Mouse (Mus musculus): ENCODE results near the gene AC134908.4. TPM values are rescaled to one million over a fixed set of nuclear protein-coding genes. Genes with fewer than 3 reads are reported as not detected.

AC134908.4 gene
- polyA plus RNA-seq (2014; fragmentation: Illumina TruSeq; extraction: RNeasy Lipid Tissue Mini Kit (QIAGEN cat#74804); ENCODE audit: low read depth, low replicate concordance): 1.1 TPM

DNA sequence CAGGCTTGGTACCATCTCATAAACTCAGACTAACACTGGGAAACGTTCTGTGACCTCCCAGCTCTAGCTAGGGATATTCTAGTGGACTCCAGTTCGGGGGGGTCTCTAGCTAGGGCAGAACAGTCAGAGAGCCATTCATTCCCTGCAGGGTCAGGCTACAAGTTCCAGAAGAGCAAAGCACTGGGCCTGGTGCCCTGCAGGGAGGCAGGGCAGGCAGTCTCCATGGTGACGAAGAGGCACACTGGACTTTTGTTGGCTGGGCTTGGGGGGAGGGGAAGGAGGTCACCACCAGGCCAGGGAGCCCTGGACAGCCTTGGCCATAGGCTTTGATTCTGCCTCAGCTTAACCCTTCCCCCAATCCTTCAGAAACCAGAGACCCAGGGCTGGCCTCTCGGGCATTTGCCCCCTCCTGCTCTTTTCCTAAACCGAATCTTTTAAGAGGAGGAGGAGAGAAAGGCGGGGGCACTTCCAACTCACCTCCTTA, at the start of gene AC134908.4:
Gene AC134908.4, minus strand, starts transcription at position 51 of the 484 bp plus-strand sequence.

DNA sequence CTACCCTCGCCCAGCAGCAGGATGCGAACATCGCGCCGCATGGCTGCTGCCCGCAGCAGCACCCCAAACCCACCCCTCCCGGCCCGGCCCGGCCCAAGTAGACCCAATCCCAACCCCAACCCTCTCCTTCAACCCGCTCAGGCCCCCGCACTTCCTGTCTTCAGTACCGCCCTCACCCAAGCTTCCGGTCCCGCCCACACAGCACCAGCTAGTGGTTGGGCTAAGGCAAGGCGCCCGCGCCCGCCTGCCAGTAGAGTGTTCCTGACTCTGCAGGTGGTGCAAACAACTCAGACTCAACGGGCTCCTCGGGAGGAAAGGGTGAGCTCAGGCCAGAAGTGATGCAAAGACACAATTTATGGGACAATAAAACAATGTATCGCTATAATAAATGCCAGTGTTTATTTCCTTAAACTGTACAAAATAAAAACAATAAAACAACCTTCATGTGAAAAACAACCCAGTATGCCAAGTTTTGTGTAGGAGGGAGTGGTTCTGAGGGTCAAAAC, 49.0 kb upstream of the AC134908.4 start, which contains the start of gene Rhot2:
Gene Rhot2, minus strand, starts transcription at position 456 of the 506 bp plus-strand sequence.

DNA sequence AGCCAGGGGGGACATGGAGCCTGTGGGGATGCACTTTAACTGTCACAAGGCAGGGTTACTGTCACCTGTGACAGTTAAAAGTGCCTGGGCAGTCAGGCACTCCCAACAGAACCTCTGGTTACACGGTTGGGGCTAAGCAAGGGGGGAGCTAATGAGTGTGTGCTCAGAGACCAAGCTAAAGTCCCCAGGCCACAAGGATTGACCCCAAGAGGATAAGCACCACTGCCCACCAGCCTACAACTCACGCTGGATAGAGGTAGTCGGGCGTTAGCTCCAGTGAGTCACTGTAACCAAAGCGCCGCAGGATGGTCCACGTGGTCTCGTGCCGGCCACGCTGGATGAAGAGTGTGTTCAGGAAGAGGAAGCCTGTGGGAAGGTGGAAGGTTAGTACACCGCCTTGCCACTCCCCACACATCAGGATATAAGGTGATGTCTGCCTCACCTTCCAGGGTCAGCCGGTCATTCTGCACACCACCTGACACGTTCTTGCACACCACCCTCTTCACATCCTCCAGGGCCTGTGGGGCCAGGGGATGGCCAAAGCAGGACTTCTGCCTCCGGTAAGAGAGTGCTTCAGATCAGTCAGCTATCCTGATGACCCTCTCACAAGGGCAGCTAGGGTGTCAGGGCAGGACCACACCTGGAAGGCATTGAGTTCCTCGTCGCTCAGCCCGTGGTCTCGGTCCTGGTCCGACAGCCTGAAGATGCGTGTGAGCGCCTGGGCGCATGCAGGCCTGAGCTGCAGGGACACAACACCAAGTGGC, 45.8 kb upstream of the AC134908.4 start, which contains the start of gene Gm20683:
Gene Gm20683, minus strand, starts transcription at position 647 of the 764 bp plus-strand sequence.

DNA sequence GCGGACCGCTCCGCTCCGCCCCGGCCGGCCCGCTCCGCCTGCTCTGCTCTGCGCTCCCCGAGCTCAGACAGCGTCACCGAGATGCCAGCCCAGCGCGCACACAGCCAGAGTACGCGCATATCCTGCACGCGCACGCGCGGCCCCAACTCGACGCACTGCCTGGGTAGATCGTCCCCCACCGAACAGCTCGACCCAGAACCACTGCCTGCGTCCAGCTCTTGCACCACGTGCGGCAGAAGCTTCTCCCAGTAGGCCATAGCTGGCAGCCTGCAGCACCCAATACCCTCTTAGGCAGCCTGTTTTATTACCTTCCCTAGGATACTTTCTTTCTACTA, 41.6 kb upstream of the AC134908.4 start, which contains the start of gene Rhbdl1:
Gene Rhbdl1, minus strand, starts transcription at position 220 of the 335 bp plus-strand sequence.

DNA sequence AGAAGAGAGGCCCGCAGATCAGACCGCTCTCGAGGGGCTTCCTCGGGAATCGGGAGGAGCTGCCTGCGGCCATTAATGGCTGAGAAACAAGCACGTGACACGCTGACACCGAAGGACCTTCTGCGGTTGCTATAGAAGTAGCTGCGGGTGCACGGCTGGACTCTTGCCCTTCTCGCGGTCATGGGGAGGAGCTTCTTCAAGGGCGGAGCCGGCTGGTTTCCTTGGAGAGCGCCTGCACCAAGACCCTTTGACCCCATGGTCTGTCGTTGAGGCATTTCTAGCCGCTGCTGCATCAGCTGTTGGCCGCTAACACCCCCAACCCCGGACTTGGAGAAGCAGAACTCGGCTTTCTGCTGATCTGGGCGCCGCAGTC, 37.8 kb upstream of the AC134908.4 start, which contains the start of gene Stub1:
Gene Stub1, minus strand, starts transcription at position 114 of the 373 bp plus-strand sequence.

DNA sequence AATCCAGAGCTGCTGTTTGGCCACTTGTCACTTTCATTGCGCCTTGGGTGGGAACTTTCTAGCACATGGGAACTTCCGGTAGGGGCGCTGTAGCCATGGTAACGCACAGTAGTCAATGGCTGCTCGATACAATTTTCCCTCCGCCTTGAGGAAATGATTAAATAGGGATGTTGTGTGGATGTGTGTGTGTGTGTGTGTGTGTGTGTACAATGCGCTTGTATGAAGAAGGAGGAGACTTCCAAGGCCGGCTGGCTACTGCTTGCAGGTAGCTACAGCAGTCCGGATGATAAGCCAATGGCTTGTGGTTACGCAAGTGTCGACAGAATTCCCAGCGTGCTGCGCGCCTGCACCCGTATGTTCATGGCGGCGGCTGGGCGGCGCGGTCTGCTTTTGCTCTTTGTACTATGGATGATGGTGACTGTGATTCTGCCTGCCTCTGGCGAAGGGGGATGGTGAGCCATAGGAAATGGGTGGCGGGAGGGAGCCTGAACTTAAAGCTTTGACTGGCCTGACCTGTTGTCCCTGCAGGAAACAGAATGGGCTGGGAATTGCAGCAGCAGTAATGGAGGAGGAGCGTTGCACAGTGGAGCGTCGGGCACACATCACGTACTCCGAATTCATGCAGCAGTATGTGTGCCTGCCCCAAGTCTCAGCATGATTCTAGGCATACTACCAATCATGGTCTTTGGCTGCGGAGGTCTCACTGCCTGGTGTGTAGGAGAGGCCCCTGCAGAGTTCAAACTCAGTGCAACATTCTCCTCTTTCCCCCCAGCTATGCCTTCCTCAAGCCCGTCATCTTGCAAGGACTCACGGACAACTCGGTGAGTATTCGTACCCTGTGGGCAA, 33.5 kb upstream of the AC134908.4 start, which contains the start of gene Jmjd8:
Gene Jmjd8, plus strand, starts transcription at position 156 of the 846 bp plus-strand sequence.

DNA sequence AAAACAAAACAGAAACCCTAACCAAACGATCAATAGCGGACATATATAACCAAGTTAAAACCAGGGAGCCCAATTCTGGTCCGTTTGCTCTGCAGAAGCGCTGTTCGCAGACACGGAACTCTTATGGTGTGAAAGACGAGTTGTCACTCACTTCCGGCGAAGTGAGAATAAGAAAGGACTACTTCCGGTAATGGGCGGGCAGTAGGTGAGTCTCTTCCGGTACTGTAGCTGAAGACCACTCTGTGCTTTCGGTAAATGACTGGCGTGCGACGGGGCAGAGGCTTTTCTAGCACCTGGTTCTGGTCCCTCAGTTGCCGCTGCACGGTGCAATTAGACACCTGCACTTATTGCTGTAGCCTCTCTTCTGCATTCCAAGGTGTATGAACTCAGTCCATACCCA, 28.0 kb upstream of the AC134908.4 start, which contains the start of gene Wdr24:
Gene Wdr24, plus strand, starts transcription at position 176 of the 400 bp plus-strand sequence.

DNA sequence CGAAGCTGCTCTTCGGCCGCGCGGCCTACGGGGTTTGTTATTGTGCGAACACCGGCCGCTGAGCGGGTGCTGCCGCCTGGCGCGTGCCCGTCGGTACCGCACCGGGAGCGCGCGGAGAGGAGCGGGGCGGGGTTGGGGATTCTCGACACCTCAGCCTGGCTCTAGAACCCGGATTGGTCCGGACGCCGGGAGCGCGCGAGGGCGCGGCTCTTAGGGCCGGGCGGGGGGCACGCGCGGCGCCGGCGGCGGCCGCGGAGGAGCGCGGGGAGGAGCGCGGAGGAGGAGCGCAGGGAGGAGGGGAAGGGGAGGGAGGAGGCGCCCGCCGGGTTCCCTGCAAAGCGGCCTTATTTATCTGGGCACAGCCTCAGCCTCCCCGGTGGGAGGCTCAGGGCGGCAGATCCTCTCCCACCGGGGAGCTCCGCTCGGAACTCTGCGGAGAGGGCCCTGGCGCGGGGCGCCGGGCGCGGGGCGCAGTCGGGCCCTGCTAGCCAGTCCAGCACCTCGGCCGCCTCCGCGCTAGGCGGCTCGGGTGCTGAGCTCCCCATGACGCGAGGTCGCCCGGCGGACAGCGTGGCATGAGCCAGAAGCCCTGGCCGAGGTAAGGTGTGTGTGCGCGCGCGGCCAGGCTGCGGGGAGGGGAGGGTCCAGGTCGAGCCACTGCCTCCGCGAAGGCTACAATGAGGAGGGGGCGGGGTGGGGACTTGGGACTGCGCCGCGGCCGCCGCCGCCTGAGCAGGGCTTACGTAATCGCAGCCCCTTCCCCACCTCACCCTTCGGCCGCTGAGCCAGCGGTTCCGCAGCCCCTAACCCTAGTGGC, 13.5 kb upstream of the AC134908.4 start, which contains the start of gene Fbxl16:
Gene Fbxl16, plus strand, starts transcription at position 297 of the 817 bp plus-strand sequence.

DNA sequence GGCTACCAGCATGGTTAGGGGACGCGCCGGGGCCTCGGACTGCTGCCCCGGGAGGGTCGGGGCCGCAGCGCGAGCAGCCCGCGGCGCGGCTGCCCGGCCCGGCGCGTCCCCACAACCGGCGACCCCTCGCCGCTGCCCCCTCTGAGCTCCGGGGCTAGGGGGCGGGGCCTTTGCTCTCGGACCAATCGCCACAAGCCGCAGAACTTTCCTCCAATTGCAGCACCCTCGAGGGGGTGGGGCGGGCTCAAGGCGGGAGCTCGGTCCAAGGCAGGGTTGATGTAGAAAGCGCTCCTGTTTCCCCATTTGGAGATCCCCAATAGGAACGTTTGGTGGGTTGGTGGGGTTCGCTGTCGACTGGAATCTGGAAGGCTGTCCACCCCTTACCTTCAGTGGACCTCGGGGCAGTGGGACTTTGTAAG, 1.5 kb upstream of the AC134908.4 start, which contains the start of gene Metrn:
Gene Metrn, minus strand, starts transcription at position 186 of the 419 bp plus-strand sequence.

DNA sequence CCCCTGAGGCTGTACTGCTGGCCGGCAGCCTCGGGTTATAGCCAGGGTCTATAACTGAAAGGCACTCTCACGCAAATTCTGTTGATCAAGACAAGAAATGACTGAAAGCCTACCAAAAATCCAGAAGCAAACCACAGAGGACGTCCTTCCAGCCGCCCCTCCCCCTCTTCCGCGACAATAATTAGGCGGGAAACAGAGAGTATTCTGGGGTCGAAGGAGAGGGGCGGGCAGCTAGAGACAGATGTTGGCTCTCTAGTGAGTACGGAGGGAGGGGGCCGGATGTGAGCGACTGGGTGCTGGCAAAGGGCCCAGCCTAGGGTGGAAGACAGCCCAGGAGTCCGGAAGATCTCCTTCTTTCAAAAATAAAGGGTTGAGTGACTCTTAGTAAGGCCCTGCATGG, 2.8 kb downstream of the AC134908.4 start, which contains the start of gene Fam173a:
Gene Fam173a, minus strand, starts transcription at position 287 of the 400 bp plus-strand sequence.

DNA sequence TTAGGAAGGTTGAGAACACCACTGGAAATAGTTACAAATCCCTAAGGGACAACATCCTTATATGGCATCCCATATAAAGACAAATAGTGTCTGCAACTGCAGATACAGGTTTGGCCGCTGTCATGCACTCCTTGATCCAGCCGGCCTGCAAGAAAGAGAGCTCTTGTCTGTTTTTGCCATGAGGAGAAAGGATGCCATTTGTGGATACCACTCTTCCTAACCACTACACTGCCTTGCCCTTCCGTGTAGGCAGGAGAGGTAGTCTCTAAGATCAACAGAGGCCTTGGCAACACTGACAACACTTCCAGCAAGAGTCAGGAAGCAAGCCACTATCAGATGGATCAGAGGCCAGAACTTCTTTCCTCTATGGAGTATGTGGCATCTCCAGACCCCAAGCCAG, 9.2 kb downstream of the AC134908.4 start, which contains the start of gene Ccdc78:
Gene Ccdc78, plus strand, starts transcription at position 301 of the 400 bp plus-strand sequence.

DNA sequence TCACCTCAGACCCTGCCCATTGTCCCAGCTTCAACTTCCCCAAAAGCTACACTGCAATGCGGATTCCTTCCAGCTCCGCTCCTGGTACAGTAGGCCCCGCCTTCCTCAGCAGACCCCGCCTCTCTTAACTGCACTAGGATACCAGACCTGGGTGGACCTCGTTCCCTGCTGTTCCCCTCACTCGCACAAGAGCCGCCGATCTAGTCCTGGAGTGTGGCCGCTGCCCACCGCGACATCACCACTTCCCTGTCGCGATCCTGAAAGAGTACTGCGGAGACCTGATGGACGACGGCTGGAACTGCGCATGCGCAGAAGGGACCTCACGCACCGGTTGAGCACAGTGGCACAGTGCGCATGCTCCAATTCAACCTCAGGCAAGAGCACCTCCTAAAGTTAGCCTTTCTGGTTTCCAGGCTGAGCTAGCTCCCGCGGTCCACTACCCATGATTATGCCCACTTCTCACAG, 10.1 kb downstream of the AC134908.4 start, which contains the start of gene Haghl:
Gene Haghl, minus strand, starts transcription at position 393 of the 465 bp plus-strand sequence.

DNA sequence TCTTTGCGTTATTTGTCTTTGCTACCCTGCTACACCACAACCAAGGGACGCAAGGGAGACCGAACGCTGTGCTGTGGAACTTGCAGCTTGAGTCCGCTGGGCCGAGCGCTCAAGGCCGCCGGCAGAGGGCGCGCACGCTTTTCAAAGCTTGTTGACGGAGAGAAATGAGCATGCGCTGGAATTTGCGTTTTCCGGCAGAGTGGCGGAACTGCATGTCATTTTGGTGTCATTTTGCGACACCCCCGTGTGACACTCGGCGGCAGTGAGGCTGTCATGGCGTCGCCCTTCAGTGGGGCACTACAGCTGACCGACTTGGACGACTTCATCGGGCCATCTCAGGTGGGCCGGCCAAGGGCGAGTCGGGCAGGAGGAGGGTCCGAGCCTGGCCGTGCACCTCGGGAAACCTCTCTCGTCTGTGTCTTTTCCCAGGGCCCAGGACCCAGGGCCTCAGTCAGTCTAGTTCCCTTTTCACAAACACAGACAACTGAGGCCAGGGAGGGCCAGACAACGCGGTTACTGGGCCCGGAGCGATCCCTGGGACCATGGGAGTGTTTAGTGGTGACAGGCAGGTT, 21.8 kb downstream of the AC134908.4 start, which contains the start of gene Narfl:
Gene Narfl, plus strand, starts transcription at position 228 of the 572 bp plus-strand sequence.

DNA sequence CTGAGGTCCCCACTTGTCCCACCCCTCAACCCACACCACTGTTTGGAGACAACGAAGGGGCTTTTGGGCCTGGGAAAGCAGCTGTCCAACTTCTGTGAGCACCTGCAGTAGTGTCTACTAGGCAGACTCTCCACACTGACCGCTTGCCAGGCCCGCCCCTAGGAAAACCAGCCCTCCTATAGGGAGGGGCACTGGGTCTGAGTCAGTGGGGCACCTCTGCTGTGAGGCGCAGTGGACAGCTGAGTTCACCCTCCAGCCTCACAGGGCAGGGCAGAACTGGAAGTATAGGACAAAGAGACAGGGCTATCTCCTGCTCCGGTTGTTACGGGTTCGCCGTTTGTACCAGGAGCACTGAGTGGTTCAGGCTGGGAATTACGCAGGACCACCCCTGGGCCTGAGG, 41.2 kb downstream of the AC134908.4 start, which contains the start of gene Msln:
Gene Msln, minus strand, starts transcription at position 138 of the 400 bp plus-strand sequence.

Other genes with a start within 250 kb of the AC134908.4 start
- gene Sox8, start 225.0 kb downstream of the AC134908.4 start, polyA plus RNA-seq (2014; fragmentation: Illumina TruSeq; extraction: RNeasy Lipid Tissue Mini Kit (QIAGEN cat#74804); ENCODE audit: low read depth, low replicate concordance): 0.29 TPM
- 0.47 TPM for gene Lmf1, start 216.6 kb downstream of the AC134908.4 start, polyA plus RNA-seq (2014; fragmentation: Illumina TruSeq; extraction: RNeasy Lipid Tissue Mini Kit (QIAGEN cat#74804); ENCODE audit: low read depth, low replicate concordance)
- gene Gng13, start 78.5 kb downstream of the AC134908.4 start, polyA plus RNA-seq (2014; fragmentation: Illumina TruSeq; extraction: RNeasy Lipid Tissue Mini Kit (QIAGEN cat#74804); ENCODE audit: low read depth, low replicate concordance): not detected
- gene Chtf18, start 68.2 kb downstream of the AC134908.4 start, polyA plus RNA-seq (2014; fragmentation: Illumina TruSeq; extraction: RNeasy Lipid Tissue Mini Kit (QIAGEN cat#74804); ENCODE audit: low read depth, low replicate concordance): not detected
- gene Rpusd1, start 68.0 kb downstream of the AC134908.4 start, polyA plus RNA-seq (2014; fragmentation: Illumina TruSeq; extraction: RNeasy Lipid Tissue Mini Kit (QIAGEN cat#74804); ENCODE audit: low read depth, low replicate concordance): not detected
- not detected for gene Mslnl, start 59.6 kb downstream of the AC134908.4 start, polyA plus RNA-seq (2014; fragmentation: Illumina TruSeq; extraction: RNeasy Lipid Tissue Mini Kit (QIAGEN cat#74804); ENCODE audit: low read depth, low replicate concordance)
- not detected for gene Msln, start 41.3 kb downstream of the AC134908.4 start, polyA plus RNA-seq (2014; fragmentation: Illumina TruSeq; extraction: RNeasy Lipid Tissue Mini Kit (QIAGEN cat#74804); ENCODE audit: low read depth, low replicate concordance)
- 3.4 TPM for gene Narfl, start 21.9 kb downstream of the AC134908.4 start, polyA plus RNA-seq (2014; fragmentation: Illumina TruSeq; extraction: RNeasy Lipid Tissue Mini Kit (QIAGEN cat#74804); ENCODE audit: low read depth, low replicate concordance)
- gene Haghl, start 10.0 kb downstream of the AC134908.4 start, polyA plus RNA-seq (2014; fragmentation: Illumina TruSeq; extraction: RNeasy Lipid Tissue Mini Kit (QIAGEN cat#74804); ENCODE audit: low read depth, low replicate concordance): 0.64 TPM
- gene Ccdc78, start 9.1 kb downstream of the AC134908.4 start, polyA plus RNA-seq (2014; fragmentation: Illumina TruSeq; extraction: RNeasy Lipid Tissue Mini Kit (QIAGEN cat#74804); ENCODE audit: low read depth, low replicate concordance): not detected
- 0.52 TPM for gene Fam173a, start 2.8 kb downstream of the AC134908.4 start, polyA plus RNA-seq (2014; fragmentation: Illumina TruSeq; extraction: RNeasy Lipid Tissue Mini Kit (QIAGEN cat#74804); ENCODE audit: low read depth, low replicate concordance)
- gene Metrn, start 1.5 kb upstream of the AC134908.4 start, polyA plus RNA-seq (2014; fragmentation: Illumina TruSeq; extraction: RNeasy Lipid Tissue Mini Kit (QIAGEN cat#74804); ENCODE audit: low read depth, low replicate concordance): 0.17 TPM
- 15.0 TPM for gene Fbxl16, start 13.4 kb upstream of the AC134908.4 start, polyA plus RNA-seq (2014; fragmentation: Illumina TruSeq; extraction: RNeasy Lipid Tissue Mini Kit (QIAGEN cat#74804); ENCODE audit: low read depth, low replicate concordance)
- gene Wdr24, start 28.0 kb upstream of the AC134908.4 start, polyA plus RNA-seq (2014; fragmentation: Illumina TruSeq; extraction: RNeasy Lipid Tissue Mini Kit (QIAGEN cat#74804); ENCODE audit: low read depth, low replicate concordance): 0.47 TPM
- gene Jmjd8, start 33.2 kb upstream of the AC134908.4 start, polyA plus RNA-seq (2014; fragmentation: Illumina TruSeq; extraction: RNeasy Lipid Tissue Mini Kit (QIAGEN cat#74804); ENCODE audit: low read depth, low replicate concordance): 3.6 TPM
- gene Stub1, start 37.7 kb upstream of the AC134908.4 start, polyA plus RNA-seq (2014; fragmentation: Illumina TruSeq; extraction: RNeasy Lipid Tissue Mini Kit (QIAGEN cat#74804); ENCODE audit: low read depth, low replicate concordance): 8.2 TPM
- not detected for gene Rhbdl1, start 41.6 kb upstream of the AC134908.4 start, polyA plus RNA-seq (2014; fragmentation: Illumina TruSeq; extraction: RNeasy Lipid Tissue Mini Kit (QIAGEN cat#74804); ENCODE audit: low read depth, low replicate concordance)
- gene Gm20683, start 46.1 kb upstream of the AC134908.4 start, polyA plus RNA-seq (2014; fragmentation: Illumina TruSeq; extraction: RNeasy Lipid Tissue Mini Kit (QIAGEN cat#74804); ENCODE audit: low read depth, low replicate concordance): not detected
- gene Rhot2, start 49.2 kb upstream of the AC134908.4 start, polyA plus RNA-seq (2014; fragmentation: Illumina TruSeq; extraction: RNeasy Lipid Tissue Mini Kit (QIAGEN cat#74804); ENCODE audit: low read depth, low replicate concordance): 19.9 TPM
- gene Wdr90, start 65.8 kb upstream of the AC134908.4 start, polyA plus RNA-seq (2014; fragmentation: Illumina TruSeq; extraction: RNeasy Lipid Tissue Mini Kit (QIAGEN cat#74804); ENCODE audit: low read depth, low replicate concordance): 2.5 TPM
- 5.5 TPM for gene Mcrip2, start 73.1 kb upstream of the AC134908.4 start, polyA plus RNA-seq (2014; fragmentation: Illumina TruSeq; extraction: RNeasy Lipid Tissue Mini Kit (QIAGEN cat#74804); ENCODE audit: low read depth, low replicate concordance)
- gene Mettl26, start 79.4 kb upstream of the AC134908.4 start, polyA plus RNA-seq (2014; fragmentation: Illumina TruSeq; extraction: RNeasy Lipid Tissue Mini Kit (QIAGEN cat#74804); ENCODE audit: low read depth, low replicate concordance): 24.4 TPM
- gene Wfikkn1, start 85.2 kb upstream of the AC134908.4 start, polyA plus RNA-seq (2014; fragmentation: Illumina TruSeq; extraction: RNeasy Lipid Tissue Mini Kit (QIAGEN cat#74804); ENCODE audit: low read depth, low replicate concordance): not detected
- 2.7 TPM for gene Rab40c, start 124.1 kb upstream of the AC134908.4 start, polyA plus RNA-seq (2014; fragmentation: Illumina TruSeq; extraction: RNeasy Lipid Tissue Mini Kit (QIAGEN cat#74804); ENCODE audit: low read depth, low replicate concordance)
- 41.2 TPM for gene Pigq, start 149.3 kb upstream of the AC134908.4 start, polyA plus RNA-seq (2014; fragmentation: Illumina TruSeq; extraction: RNeasy Lipid Tissue Mini Kit (QIAGEN cat#74804); ENCODE audit: low read depth, low replicate concordance)
- not detected for gene Nhlrc4, start 149.3 kb upstream of the AC134908.4 start, polyA plus RNA-seq (2014; fragmentation: Illumina TruSeq; extraction: RNeasy Lipid Tissue Mini Kit (QIAGEN cat#74804); ENCODE audit: low read depth, low replicate concordance)
- not detected for gene A930017K11Rik, start 156.9 kb upstream of the AC134908.4 start, polyA plus RNA-seq (2014; fragmentation: Illumina TruSeq; extraction: RNeasy Lipid Tissue Mini Kit (QIAGEN cat#74804); ENCODE audit: low read depth, low replicate concordance)
- gene Capn15, start 190.1 kb upstream of the AC134908.4 start, polyA plus RNA-seq (2014; fragmentation: Illumina TruSeq; extraction: RNeasy Lipid Tissue Mini Kit (QIAGEN cat#74804); ENCODE audit: low read depth, low replicate concordance): 0.41 TPM

Data from adrenal gland, adult 10 weeks (tissue).